Mouse (Mus musculus): Measurements from ENCODE around the gene Foxi1.

Gene Foxi1

GRCm38 (mm10) chr11:34158916-34159315 is 49.0 kb downstream of the Foxi1 start:
- no peak for DNase-seq (ENCODE audit: low spot score in 2 of 2)

- no peak for DNase-seq (ENCODE audit: low spot score in 2 of 2)
Measured at GRCm38 (mm10) chr11:34155235-34155634, 52.7 kb downstream of the Foxi1 start.

All from frontal cortex, postnatal 10 days (tissue).